Mouse (Mus musculus) layer of hippocampus, postnatal 14 days (tissue): ENCODE data around the gene Serpine2. TPM values are rescaled to one million over a fixed set of nuclear protein-coding genes. Genes with fewer than 3 reads are reported as not detected.

Experiments
- DNase-seq, 2 experiments: peaks; one replicate each; pipeline ENCODE4 v3.0.0; 2021 to 2022; ENCODE audit warnings: low spot score in 2 of 2, mixed read lengths in 1 of 2
- total RNA-seq, 2 experiments: library from RNA; stranded (reverse); gene quantifications; 2 replicates each; pipeline ENCODE4 v1.2.3; 2021

Serpine2 gene
- total RNA-seq, 2 experiments from 2014 or later = 178 to 195 TPM

GRCm38 (mm10) chr1:79759436-79759972 is 101.5 kb downstream of the Serpine2 start:
- no peak for DNase-seq

- no peak for DNase-seq
These were observed 102.0 kb downstream of the Serpine2 start for GRCm38 (mm10) chr1:79759006-79759405.

- no peak for DNase-seq
These were observed 103.4 kb downstream of the Serpine2 start for GRCm38 (mm10) chr1:79757597-79757996.

- no peak for DNase-seq
These were observed 103.8 kb downstream of the Serpine2 start for GRCm38 (mm10) chr1:79757161-79757560.

- DNase-seq = no peak
These were observed 104.6 kb downstream of the Serpine2 start for GRCm38 (mm10) chr1:79756417-79756816.

GRCm38 (mm10) chr1:79755376-79755775 is 105.6 kb downstream of the Serpine2 start:
- no peak for DNase-seq

GRCm38 (mm10) chr1:79754936-79755335 is 106.0 kb downstream of the Serpine2 start:
- no peak for DNase-seq

- DNase-seq = no peak
These were observed 107.5 kb downstream of the Serpine2 start for GRCm38 (mm10) chr1:79753456-79753855.

GRCm38 (mm10) chr1:79752714-79753340 is 108.2 kb downstream of the Serpine2 start:
- no peak for DNase-seq

GRCm38 (mm10) chr1:79752015-79752695 is 108.8 kb downstream of the Serpine2 start:
- DNase-seq = no peak

GRCm38 (mm10) chr1:79751186-79751585 is 109.8 kb downstream of the Serpine2 start:
- DNase-seq = no peak

GRCm38 (mm10) chr1:79746056-79746455 is 114.9 kb downstream of the Serpine2 start:
- DNase-seq = no peak

Other genes starting within 250 kb of the Serpine2 start
- gene Ap1s3, start 189.2 kb downstream of the Serpine2 start, total RNA-seq = 1 to 10 TPM; 1.4 to 3.3 TPM
- gene Mrpl44, start 85.2 kb downstream of the Serpine2 start, total RNA-seq = 10 to 100 TPM; 23.2 to 25.9 TPM
- gene Wdfy1, start 85.0 kb downstream of the Serpine2 start, total RNA-seq = 10 to 100 TPM; 37.9 to 39.1 TPM